ENCODE assay signal across 9 mouse cellular contexts in the genomic region with DNA sequence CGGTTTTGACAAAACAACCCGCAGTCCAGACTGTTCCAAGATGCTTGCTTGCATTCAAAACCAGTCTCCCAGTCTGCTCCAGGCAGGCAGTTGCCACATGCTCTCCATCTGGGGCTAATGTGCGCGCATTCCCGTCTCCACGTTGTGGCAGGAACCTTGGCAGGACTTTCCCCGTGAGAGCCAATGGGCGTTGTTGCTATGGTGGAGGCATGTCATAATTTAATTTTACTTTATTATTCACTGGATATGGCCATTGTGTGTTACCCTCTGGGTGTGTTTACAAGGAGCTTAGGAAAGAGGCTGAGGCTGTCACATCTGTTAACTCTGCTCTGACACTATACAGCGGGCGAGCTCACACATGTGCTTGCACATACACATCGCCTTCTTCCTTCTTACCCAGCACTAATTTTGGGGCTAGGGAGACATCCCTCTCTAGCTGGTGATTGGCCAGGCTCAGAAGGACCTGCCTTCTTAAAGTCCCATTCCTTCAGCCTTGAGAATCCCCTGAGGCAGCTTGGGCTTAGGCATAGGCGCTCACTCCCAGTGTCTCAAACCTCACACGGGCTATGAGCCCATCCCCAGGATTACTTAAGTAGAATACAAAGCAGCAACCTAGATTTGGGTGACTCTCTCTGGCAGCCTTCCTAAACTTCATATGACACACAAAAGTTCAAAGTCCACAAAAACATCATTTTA.
DNase-seq lines count a peak whose midpoint lies in the region; ATAC-seq and TF ChIP-seq lines count a peak whose summit lies in the region.
"Had no signal": no experiment of that assay in that cellular context is flagged by ENCODE, and none has a peak within 500 bp of the region (broad histone marks: within the 10 kb centered on the region; RNA-seq: fewer than 3 reads in every experiment).

No protein-coding gene starts in this region.

- no peak for TF ChIP-seq EP300 in lung, postnatal 0 days (IDR thresholded peaks at IDR 0.05)

- H3K9me3 ChIP-seq in lung, embryonic 14.5 days (ENCODE audit: low read depth, low read length), result no peaks in the 10 kb centered on the region
- no peaks in the 10 kb centered on the region for H3K9me3 ChIP-seq in hindbrain, embryonic 10.5 days
- H3K9me3 ChIP-seq in lung, postnatal 0 days (ENCODE audit: low read length), result no peaks in the 10 kb centered on the region
- no peaks in the 10 kb centered on the region for H3K9me3 ChIP-seq in stomach, embryonic 14.5 days (ENCODE audit: control insufficient read depth, low read depth, low read length)
- H3K9me3 ChIP-seq in heart, embryonic 10.5 days, result no peaks in the 10 kb centered on the region
- no peaks in the 10 kb centered on the region for H3K9me3 ChIP-seq in liver, embryonic 11.5 days (ENCODE audit: control insufficient read depth, low read length)

- no peak overlapping the region for H3K4me2 ChIP-seq in lung, embryonic 14.5 days
- no peak overlapping the region for H3K4me2 ChIP-seq in lung, postnatal 0 days (replicated peaks; ENCODE audit: low read depth, low read length)
- H3K4me2 ChIP-seq in stomach, embryonic 14.5 days (replicated peaks; ENCODE audit: low read depth, low read length), result no peak overlapping the region
- no peak overlapping the region for H3K4me2 ChIP-seq in liver, embryonic 11.5 days

- no peak overlapping the region for H3K27ac ChIP-seq in lung, embryonic 14.5 days (ENCODE audit: low read depth)
- no peak overlapping the region for H3K27ac ChIP-seq in hindbrain, embryonic 10.5 days
- 0 out of 2 replicates have a peak overlapping the region, but pooled peaks have one; percentile 8 for H3K27ac ChIP-seq in lung, postnatal 0 days (ENCODE audit: low read length)
- H3K27ac ChIP-seq in stomach, embryonic 14.5 days (ENCODE audit: low read length), result peak overlapping the region; percentile 49; the same call in 1 of the 2 replicates
- no peak overlapping the region for H3K27ac ChIP-seq in heart, embryonic 10.5 days
- H3K27ac ChIP-seq in liver, embryonic 11.5 days (ENCODE audit: low read depth, low read length), result no peak overlapping the region

- H3K4me1 ChIP-seq in lung, embryonic 14.5 days (ENCODE audit: insufficient read depth), result no peaks in the 10 kb centered on the region
- H3K4me1 ChIP-seq in hindbrain, embryonic 10.5 days (replicated peaks), result peaks cover 59% of the 10 kb centered on the region
- no peaks in the 10 kb centered on the region for H3K4me1 ChIP-seq in lung, postnatal 0 days (ENCODE audit: insufficient read depth, low read depth, low read length)
- H3K4me1 ChIP-seq in stomach, embryonic 14.5 days (ENCODE audit: control insufficient read depth, insufficient read depth, low read length), result peaks cover 18% of the 10 kb centered on the region; the same call in 1 of the 2 replicates
- H3K4me1 ChIP-seq in heart, embryonic 10.5 days, result peaks cover 11% of the 10 kb centered on the region; the same call in 1 of the 2 replicates
- H3K4me1 ChIP-seq in liver, embryonic 11.5 days (replicated peaks; ENCODE audit: control insufficient read depth, insufficient read depth, low read length), result no peaks in the 10 kb centered on the region

- H3K4me3 ChIP-seq in lung, embryonic 14.5 days (ENCODE audit: low read depth, low read length), result no peak overlapping the region
- H3K4me3 ChIP-seq in hindbrain, embryonic 10.5 days, result no peak overlapping the region
- H3K4me3 ChIP-seq in lung, postnatal 0 days (ENCODE audit: low read depth, low read length), result no peak overlapping the region
- no peak overlapping the region for H3K4me3 ChIP-seq in stomach, embryonic 14.5 days (ENCODE audit: low read depth, low read length)
- no peak overlapping the region for H3K4me3 ChIP-seq in heart, embryonic 10.5 days
- no peak overlapping the region for H3K4me3 ChIP-seq in liver, embryonic 11.5 days (ENCODE audit: low read depth, low read length)

- 59% methylated on average over 13 of the region's 13 CpGs for WGBS in lung, embryonic 14.5 days
- WGBS in hindbrain, embryonic 10.5 days, result 59% methylated on average over 13 of the region's 13 CpGs
- WGBS in lung, postnatal 0 days, result 64% methylated on average over 13 of the region's 13 CpGs
- WGBS in stomach, embryonic 14.5 days, result 44% methylated on average over 13 of the region's 13 CpGs
- WGBS in heart, embryonic 10.5 days, result 80% methylated on average over 13 of the region's 13 CpGs
- WGBS in liver, embryonic 11.5 days, result 84% methylated on average over 13 of the region's 13 CpGs

- no peaks in the 10 kb centered on the region for H3K27me3 ChIP-seq in lung, embryonic 14.5 days (ENCODE audit: insufficient read depth, low read length)
- peaks cover 24% of the 10 kb centered on the region for H3K27me3 ChIP-seq in hindbrain, embryonic 10.5 days (ENCODE audit: insufficient read depth, poor library complexity, severe bottlenecking)
- no peaks in the 10 kb centered on the region for H3K27me3 ChIP-seq in lung, postnatal 0 days (replicated peaks; ENCODE audit: insufficient read depth, low read length)
- no peaks in the 10 kb centered on the region for H3K27me3 ChIP-seq in stomach, embryonic 14.5 days (ENCODE audit: control insufficient read depth, insufficient read depth, low read length)
- H3K27me3 ChIP-seq in heart, embryonic 10.5 days (ENCODE audit: insufficient read depth, poor library complexity, severe bottlenecking), result no peaks in the 10 kb centered on the region
- H3K27me3 ChIP-seq in liver, embryonic 11.5 days (replicated peaks; ENCODE audit: control insufficient read depth, insufficient read depth, low read length), result no peaks in the 10 kb centered on the region
- H3K27me3 ChIP-seq: Patski had no signal

- ATAC-seq in lung, embryonic 14.5 days (ENCODE audit: insufficient read depth), result peak; percentile 60
- ATAC-seq in lung, postnatal 0 days, result peak; percentile 65
- ATAC-seq in stomach, embryonic 14.5 days (ENCODE audit: insufficient number of reproducible peaks, insufficient read depth, low FRiP score, low read depth), result peak; percentile 85; the same call in 1 of the 2 replicates
- ATAC-seq in liver, embryonic 11.5 days (replicated peaks; ENCODE audit: low FRiP score), result no peak
- ATAC-seq: Patski had no signal

- H3K36me3 ChIP-seq in lung, embryonic 14.5 days (ENCODE audit: insufficient read depth), result no peaks in the 10 kb centered on the region
- no peaks in the 10 kb centered on the region for H3K36me3 ChIP-seq in hindbrain, embryonic 10.5 days
- no peaks in the 10 kb centered on the region for H3K36me3 ChIP-seq in lung, postnatal 0 days (ENCODE audit: insufficient read depth, low read length)
- no peaks in the 10 kb centered on the region for H3K36me3 ChIP-seq in stomach, embryonic 14.5 days (ENCODE audit: control insufficient read depth, insufficient read depth, low read length)
- H3K36me3 ChIP-seq in heart, embryonic 10.5 days, result no peaks in the 10 kb centered on the region
- H3K36me3 ChIP-seq in liver, embryonic 11.5 days (ENCODE audit: control insufficient read depth, insufficient read depth, low read length), result no peaks in the 10 kb centered on the region

- H3K9ac ChIP-seq in lung, embryonic 14.5 days, result no peak overlapping the region
- H3K9ac ChIP-seq in lung, postnatal 0 days (replicated peaks; ENCODE audit: low read depth), result no peak overlapping the region
- no peak overlapping the region for H3K9ac ChIP-seq in stomach, embryonic 14.5 days (replicated peaks; ENCODE audit: low read depth, low read length)
- no peak overlapping the region for H3K9ac ChIP-seq in liver, embryonic 11.5 days (ENCODE audit: low read depth, low read length)

- TF ChIP-seq CTCF in lung, embryonic 14.5 days (IDR thresholded peaks at IDR 0.05; ENCODE audit: low read depth), result no peak
- no peak for TF ChIP-seq CTCF in lung, postnatal 0 days (IDR thresholded peaks at IDR 0.05)

- DNase-seq in lung, embryonic 14.5 days, result peak; percentile 59
- DNase-seq in lung, postnatal 25 days (ENCODE audit: low spot score), result no peak
- DNase-seq in hindbrain, embryonic 10.5 days (ENCODE audit: low spot score), result peak; percentile 27
- peak; percentile 67 for DNase-seq in lung, postnatal 0 days (ENCODE audit: low spot score)
- DNase-seq in heart, embryonic 10.5 days (ENCODE audit: low spot score), result no peak
- no peak for DNase-seq in thymus, postnatal 0 days (ENCODE audit: low spot score)
- DNase-seq in liver, embryonic 11.5 days (ENCODE audit: low spot score), result no peak

Comparison
In these comparisons a context has a peak if more than half of its experiments do, and no peak if none do; other contexts are left out.
1. DNase-seq: peak in lung, embryonic 14.5 days (single experiment), hindbrain, embryonic 10.5 days (single experiment) and lung, postnatal 0 days (single experiment); none in lung, postnatal 25 days (single experiment), heart, embryonic 10.5 days (single experiment), thymus, postnatal 0 days (single experiment) and liver, embryonic 11.5 days (single experiment).
2. H3K27ac ChIP-seq: peak in lung, postnatal 0 days (single experiment) and stomach, embryonic 14.5 days (single experiment); none in lung, embryonic 14.5 days (single experiment), hindbrain, embryonic 10.5 days (single experiment), heart, embryonic 10.5 days (single experiment) and liver, embryonic 11.5 days (single experiment).